Mouse (Mus musculus) limb, embryonic 14.5 days (tissue): ENCODE measurements around the gene Kap. TPM values are rescaled to one million over a fixed set of nuclear protein-coding genes. Genes with fewer than 3 reads are reported as not detected.

Experiments
- ATAC-seq: fragments of 200-750 bp; cut with Nextera tagmentation; 2 replicates; pipeline ENCODE4 v1.8.0; 2017; ENCODE audit warnings: low read depth, moderate number of reproducible peaks, moderate TSS enrichment; ENCODE audit not compliant: low FRiP score
- DNase-seq: peaks from one replicate; pipeline ENCODE4 v3.0.0-alpha.2; 2015; ENCODE audit warnings: low spot score
- H3K27ac ChIP-seq: fragments of 300-500 bp; sonication (generic); replicated peaks from 2 replicates; pipeline ENCODE4 v1.5.1; 2014; ENCODE audit warnings: low read depth, mild to moderate bottlenecking, low read length, moderate library complexity, mixed read lengths
- H3K27me3 ChIP-seq: fragments of 300-500 bp; sonication (generic); 2 replicates; pipeline ENCODE4 v1.6.1; 2014; ENCODE audit warnings: low read length, mixed read lengths; ENCODE audit not compliant: control insufficient read depth, insufficient read depth
- H3K36me3 ChIP-seq: fragments of 300-500 bp; sonication (generic); 2 replicates; pipeline ENCODE4 v1.6.1; 2014; ENCODE audit warnings: mild to moderate bottlenecking, low read length, moderate library complexity, mixed read lengths; ENCODE audit not compliant: control insufficient read depth, insufficient read depth
- H3K4me1 ChIP-seq: fragments of 300-500 bp; sonication (generic); 2 replicates; pipeline ENCODE4 v1.6.1; 2014; ENCODE audit warnings: antibody characterized with exemption, low read length, mixed read lengths; ENCODE audit not compliant: control insufficient read depth, insufficient read depth
- H3K4me2 ChIP-seq: fragments of 300-500 bp; sonication (generic); replicated peaks from 2 replicates; pipeline ENCODE4 v1.6.1; 2014; ENCODE audit warnings: low read depth, mild to moderate bottlenecking, low read length, moderate library complexity; ENCODE audit not compliant: severe bottlenecking
- H3K4me3 ChIP-seq: fragments of 300-500 bp; sonication (generic); replicated peaks from 2 replicates; pipeline ENCODE4 v1.5.1; 2014; ENCODE audit warnings: low read length
- H3K9ac ChIP-seq: fragments of 300-500 bp; sonication (generic); 2 replicates; pipeline ENCODE4 v1.6.1; 2014; ENCODE audit warnings: mild to moderate bottlenecking, low read depth, low read length, moderate library complexity; ENCODE audit not compliant: severe bottlenecking
- H3K9me3 ChIP-seq: fragments of 300-500 bp; sonication (generic); 2 replicates; pipeline ENCODE4 v1.6.1; 2016; ENCODE audit warnings: low read length; ENCODE audit not compliant: control insufficient read depth
- POLR2A ChIP-seq: fragments of 200-500 bp; IDR thresholded peaks from 2 replicates; pipeline ENCODE4 v1.8.0; 2012; ENCODE audit warnings: inconsistent platforms, mild to moderate bottlenecking, moderate library complexity, borderline replicate concordance; ENCODE audit not compliant: insufficient read depth, insufficient read length; ENCODE audit errors: extremely low read depth
- WGBS: fragments of 180-500 bp; shearing (Covaris S2); extraction: QIAGEN DNeasy Blood & Tissue Kit; methylation state at CpG from one replicate; pipeline ENCODE4 v1.1.7; 2014; 5-methylcytosine and 5-hydroxymethylcytosine counted together
- polyA plus RNA-seq, 2 experiments: library from polyadenylated mRNA; depleted of rRNA in 1 of 2; stranded (reverse) in 1 of 2; unstranded in 1 of 2; fragments of >200 nt; fragmentation: Nextera tagmentation in 1 of 2; extraction: Ambion mirVana in 1 of 2; gene quantifications; 2 replicates each; pipeline versions ENCODE4 v1.2.1 to v1.2.3; 2012 to 2014

The Kap gene
- polyA plus RNA-seq (2012; rRNA removed) (not detected in 2 replicates), polyA plus RNA-seq (2014; fragmentation: Nextera tagmentation; extraction: Ambion mirVana) (not detected in 2 replicates)

- no peak for DNase-seq
- TF ChIP-seq POLR2A = no peak
Observed at GRCm38 (mm10) chr6:133853526-133853925, at the start of gene Kap. TSS of gene Kap (minus strand) at chr6:133853762.

GRCm38 (mm10) chr6:133885871-133886415 lies 32.4 kb upstream of the Kap start:
- no peak overlapping the region for H3K9ac ChIP-seq
- H3K27ac ChIP-seq = no peak overlapping the region
- no peak for DNase-seq
- H3K4me1 ChIP-seq = no peaks in the 10 kb centered on the region
- H3K4me2 ChIP-seq = no peak overlapping the region
- no peaks in the 10 kb centered on the region for H3K27me3 ChIP-seq
- H3K9me3 ChIP-seq = no peaks in the 10 kb centered on the region
- 82% methylated on average over 5 of the region's 5 CpGs for WGBS
- no peak overlapping the region for H3K4me3 ChIP-seq
- TF ChIP-seq POLR2A = no peak
- no peak for ATAC-seq
- no peaks in the 10 kb centered on the region for H3K36me3 ChIP-seq

More at GRCm38 (mm10) chr6:133853526-133853925, at the start of gene Kap:
- Histone ChIP-seq H3K27ac (no peak within 1 kb of the TSS), H3K4me1 (no peaks in the 10 kb centered on the region), H3K4me3 (no peak within 1 kb of the TSS), H3K36me3 (no peaks in the 10 kb centered on the region), H3K9me3 (no peaks in the 10 kb centered on the region), H3K27me3 (no peaks in the 10 kb centered on the region), H3K9ac (no peak within 1 kb of the TSS), H3K4me2 (no peak within 1 kb of the TSS)
- WGBS = 71% methylated on average over 1 of the region's 1 CpGs
- ATAC-seq = no peak

DNA sequence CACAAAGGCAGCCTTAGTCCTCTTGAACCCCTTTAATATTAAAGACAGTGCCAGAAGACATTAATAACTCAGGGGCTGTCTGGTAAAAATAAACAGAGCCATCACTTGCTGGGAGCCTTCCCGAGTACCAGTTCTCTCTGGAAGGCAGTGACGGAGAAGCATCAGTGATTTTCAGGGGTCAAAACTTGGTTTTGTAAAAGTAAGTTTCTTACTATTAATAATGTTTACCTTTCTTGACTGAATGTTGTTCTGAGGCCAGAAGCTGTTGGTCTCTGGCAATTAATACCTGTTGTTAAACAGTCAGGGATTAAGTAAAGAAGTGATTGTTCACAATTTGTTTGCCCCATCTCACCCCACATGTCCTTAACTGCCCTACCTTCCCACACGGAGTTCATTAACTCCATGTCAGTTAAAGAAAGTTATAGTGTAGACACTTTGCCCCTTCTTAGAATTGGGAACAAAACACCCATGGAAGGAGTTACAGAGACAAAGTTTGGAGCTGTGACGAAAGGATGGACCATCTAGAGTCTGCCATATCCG lies 30.0 kb upstream of the Kap start:
- Histone ChIP-seq H3K9ac (no peak overlapping the region), H3K9me3 (no peaks in the 10 kb centered on the region), H3K27ac (no peak overlapping the region), H3K4me1 (no peaks in the 10 kb centered on the region), H3K4me3 (no peak overlapping the region), H3K36me3 (no peaks in the 10 kb centered on the region), H3K4me2 (no peak overlapping the region), H3K27me3 (no peaks in the 10 kb centered on the region)
- ATAC-seq (no peak), DNase-seq (no peak)
- 74% methylated on average over 5 of the region's 5 CpGs for WGBS
- no peak for TF ChIP-seq POLR2A

- no peaks in the 10 kb centered on the region for H3K9me3 ChIP-seq
- WGBS = 30% methylated on average over 12 of the region's 12 CpGs
- no peak for ATAC-seq
- H3K9ac ChIP-seq = no peak overlapping the region
- H3K27ac ChIP-seq = no peak overlapping the region
- H3K4me3 ChIP-seq = no peak overlapping the region
- TF ChIP-seq POLR2A = no peak
- DNase-seq = peak; percentile 63
- H3K4me1 ChIP-seq = no peaks in the 10 kb centered on the region
- H3K4me2 ChIP-seq = no peak overlapping the region
- no peaks in the 10 kb centered on the region for H3K36me3 ChIP-seq
- H3K27me3 ChIP-seq = no peaks in the 10 kb centered on the region
Observed at GRCm38 (mm10) chr6:133875906-133876462, 22.4 kb upstream of the Kap start.

DNA sequence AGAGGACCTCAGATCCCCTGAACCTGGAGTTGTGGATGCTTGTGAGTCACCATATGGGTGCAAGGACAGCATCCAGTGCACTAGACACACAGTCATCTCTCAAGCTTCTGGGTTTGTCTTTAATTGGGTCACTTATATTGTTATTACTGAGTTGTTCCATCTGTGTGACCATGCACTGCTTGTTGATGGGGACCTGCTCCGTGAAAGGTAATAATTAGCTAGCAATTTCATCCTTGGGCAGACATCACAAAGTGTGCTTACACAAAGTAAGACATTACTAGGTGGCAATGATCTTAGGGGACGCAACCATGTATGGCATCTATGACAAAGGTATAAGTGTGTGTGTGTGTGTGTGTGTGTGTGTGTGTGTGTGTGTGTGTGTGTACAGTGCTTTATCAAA lies 19.1 kb upstream of the Kap start:
- Histone ChIP-seq H3K9me3 (no peaks in the 10 kb centered on the region), H3K4me3 (no peak overlapping the region), H3K27me3 (no peaks in the 10 kb centered on the region), H3K27ac (no peak overlapping the region), H3K9ac (no peak overlapping the region), H3K4me1 (no peaks in the 10 kb centered on the region), H3K4me2 (no peak overlapping the region), H3K36me3 (no peaks in the 10 kb centered on the region)
- no peak for ATAC-seq
- TF ChIP-seq POLR2A = no peak
- DNase-seq = no peak
- WGBS = 76% methylated on average over 2 of the region's 2 CpGs
